Mouse (Mus musculus): ENCODE results near the gene H13. TPM values are rescaled to one million over a fixed set of nuclear protein-coding genes. Genes with fewer than 3 reads are reported as not detected.

Gene H13
- 64.5 TPM for polyA plus RNA-seq (2014; fragmentation: Illumina TruSeq; extraction: RNeasy Lipid Tissue Mini Kit (QIAGEN cat#74804); ENCODE audit: insufficient read depth, low read depth, low replicate concordance)

GRCm38 (mm10) chr2:152669256-152669638 lies at the start of gene H13:
Gene H13, plus strand, starts transcription at chr2:152669461.

GRCm38 (mm10) chr2:152622953-152623352 lies 46.3 kb upstream of the H13 start, which contains the start of gene Defb25:
Gene Defb25, minus strand, starts transcription at chr2:152623053.

GRCm38 (mm10) chr2:152626774-152627591 lies 42.3 kb upstream of the H13 start, which contains the start of gene Rem1:
Gene Rem1, plus strand, starts transcription at chr2:152626951.

GRCm38 (mm10) chr2:152686806-152687267 lies 17.6 kb downstream of the H13 start, which contains the start of gene Mcts2:
Gene Mcts2, plus strand, starts transcription at chr2:152687035.

GRCm38 (mm10) chr2:152736090-152736601 lies 66.9 kb downstream of the H13 start, which contains the start of gene Id1:
Gene Id1, plus strand, starts transcription at chr2:152736251.

GRCm38 (mm10) chr2:152753944-152754711 lies 84.9 kb downstream of the H13 start, which contains the start of gene Cox4i2:
Gene Cox4i2, plus strand, starts transcription at chr2:152754173.

Other genes with a start within 250 kb of the H13 start
- not detected for gene Defb23, start 204.8 kb upstream of the H13 start, polyA plus RNA-seq (2014; fragmentation: Illumina TruSeq; extraction: RNeasy Lipid Tissue Mini Kit (QIAGEN cat#74804); ENCODE audit: insufficient read depth, low read depth, low replicate concordance)
- not detected for gene Defb20, start 192.4 kb upstream of the H13 start, polyA plus RNA-seq (2014; fragmentation: Illumina TruSeq; extraction: RNeasy Lipid Tissue Mini Kit (QIAGEN cat#74804); ENCODE audit: insufficient read depth, low read depth, low replicate concordance)
- not detected for gene Defb22, start 179.3 kb upstream of the H13 start, polyA plus RNA-seq (2014; fragmentation: Illumina TruSeq; extraction: RNeasy Lipid Tissue Mini Kit (QIAGEN cat#74804); ENCODE audit: insufficient read depth, low read depth, low replicate concordance)
- gene Defb26, start 157.8 kb upstream of the H13 start, polyA plus RNA-seq (2014; fragmentation: Illumina TruSeq; extraction: RNeasy Lipid Tissue Mini Kit (QIAGEN cat#74804); ENCODE audit: insufficient read depth, low read depth, low replicate concordance), result not detected
- gene Defb28, start 151.2 kb upstream of the H13 start, polyA plus RNA-seq (2014; fragmentation: Illumina TruSeq; extraction: RNeasy Lipid Tissue Mini Kit (QIAGEN cat#74804); ENCODE audit: insufficient read depth, low read depth, low replicate concordance), result not detected
- gene Defb29, start 129.4 kb upstream of the H13 start, polyA plus RNA-seq (2014; fragmentation: Illumina TruSeq; extraction: RNeasy Lipid Tissue Mini Kit (QIAGEN cat#74804); ENCODE audit: insufficient read depth, low read depth, low replicate concordance), result not detected
- not detected for gene Gm17416, start 100.1 kb upstream of the H13 start, polyA plus RNA-seq (2014; fragmentation: Illumina TruSeq; extraction: RNeasy Lipid Tissue Mini Kit (QIAGEN cat#74804); ENCODE audit: insufficient read depth, low read depth, low replicate concordance)
- not detected for gene Defb21, start 96.7 kb upstream of the H13 start, polyA plus RNA-seq (2014; fragmentation: Illumina TruSeq; extraction: RNeasy Lipid Tissue Mini Kit (QIAGEN cat#74804); ENCODE audit: insufficient read depth, low read depth, low replicate concordance)
- gene Defb19, start 89.1 kb upstream of the H13 start, polyA plus RNA-seq (2014; fragmentation: Illumina TruSeq; extraction: RNeasy Lipid Tissue Mini Kit (QIAGEN cat#74804); ENCODE audit: insufficient read depth, low read depth, low replicate concordance), result not detected
- not detected for gene Defb45, start 70.1 kb upstream of the H13 start, polyA plus RNA-seq (2014; fragmentation: Illumina TruSeq; extraction: RNeasy Lipid Tissue Mini Kit (QIAGEN cat#74804); ENCODE audit: insufficient read depth, low read depth, low replicate concordance)
- not detected for gene Defb36, start 65.1 kb upstream of the H13 start, polyA plus RNA-seq (2014; fragmentation: Illumina TruSeq; extraction: RNeasy Lipid Tissue Mini Kit (QIAGEN cat#74804); ENCODE audit: insufficient read depth, low read depth, low replicate concordance)
- gene Defb25, start 46.4 kb upstream of the H13 start, polyA plus RNA-seq (2014; fragmentation: Illumina TruSeq; extraction: RNeasy Lipid Tissue Mini Kit (QIAGEN cat#74804); ENCODE audit: insufficient read depth, low read depth, low replicate concordance), result 2.9 TPM
- gene Rem1, start 42.5 kb upstream of the H13 start, polyA plus RNA-seq (2014; fragmentation: Illumina TruSeq; extraction: RNeasy Lipid Tissue Mini Kit (QIAGEN cat#74804); ENCODE audit: insufficient read depth, low read depth, low replicate concordance), result 10.7 TPM
- gene Mcts2, start 17.6 kb downstream of the H13 start, polyA plus RNA-seq (2014; fragmentation: Illumina TruSeq; extraction: RNeasy Lipid Tissue Mini Kit (QIAGEN cat#74804); ENCODE audit: insufficient read depth, low read depth, low replicate concordance), result 6.4 TPM
- gene Id1, start 66.8 kb downstream of the H13 start, polyA plus RNA-seq (2014; fragmentation: Illumina TruSeq; extraction: RNeasy Lipid Tissue Mini Kit (QIAGEN cat#74804); ENCODE audit: insufficient read depth, low read depth, low replicate concordance), result 241 TPM
- gene Cox4i2, start 84.7 kb downstream of the H13 start, polyA plus RNA-seq (2014; fragmentation: Illumina TruSeq; extraction: RNeasy Lipid Tissue Mini Kit (QIAGEN cat#74804); ENCODE audit: insufficient read depth, low read depth, low replicate concordance), result 150 TPM
- gene Bcl2l1, start 162.3 kb downstream of the H13 start, polyA plus RNA-seq (2014; fragmentation: Illumina TruSeq; extraction: RNeasy Lipid Tissue Mini Kit (QIAGEN cat#74804); ENCODE audit: insufficient read depth, low read depth, low replicate concordance), result 66.6 TPM
- 1.0 TPM for gene Tpx2, start 178.5 kb downstream of the H13 start, polyA plus RNA-seq (2014; fragmentation: Illumina TruSeq; extraction: RNeasy Lipid Tissue Mini Kit (QIAGEN cat#74804); ENCODE audit: insufficient read depth, low read depth, low replicate concordance)
- gene Mylk2, start 241.9 kb downstream of the H13 start, polyA plus RNA-seq (2014; fragmentation: Illumina TruSeq; extraction: RNeasy Lipid Tissue Mini Kit (QIAGEN cat#74804); ENCODE audit: insufficient read depth, low read depth, low replicate concordance), result 0.24 TPM